Mouse (Mus musculus): ENCODE results near the gene Olfr765. TPM values are rescaled to one million over a fixed set of nuclear protein-coding genes. Genes with fewer than 3 reads are reported as not detected.
"Not testable (repeated sequence)": the region's sequence is repeated elsewhere in the genome, so short reads cannot be mapped to it uniquely, and the experiment has no call there.

Gene Olfr765
- not detected in 2 replicates for polyA plus RNA-seq (2012; rRNA removed)

- not testable (repeated sequence) for DNase-seq (ENCODE audit: low read depth, low spot score)
Measured at GRCm38 (mm10) chr10:129049898-129050297, at the start of gene Olfr765. Olfr765 (minus strand) TSS chr10:129049998.

- WGBS: 64% methylated on average over 1 of the region's 1 CpGs
- DNase-seq (ENCODE audit: low read depth, low spot score): no peak
Measured at GRCm38 (mm10) chr10:129099275-129099674, 49.5 kb upstream of the Olfr765 start, which contains the start of gene Olfr768. Olfr768 (minus strand) TSS chr10:129099375.

GRCm38 (mm10) chr10:129082810-129083209 is 33.0 kb upstream of the Olfr765 start, which contains the start of gene Olfr767:
Olfr767 (minus strand) TSS chr10:129082910.
- not testable (repeated sequence) for DNase-seq (ENCODE audit: low read depth, low spot score)

GRCm38 (mm10) chr10:129068877-129069276 is 19.1 kb upstream of the Olfr765 start, which contains the start of gene Olfr766-ps1:
Olfr766-ps1 (minus strand) TSS chr10:129068977.
- 80% methylated on average over 2 of the region's 2 CpGs for WGBS
- DNase-seq (ENCODE audit: low read depth, low spot score): no peak

GRCm38 (mm10) chr10:129039796-129040195 is 10.0 kb downstream of the Olfr765 start, which contains the start of gene Olfr764-ps1:
Olfr764-ps1 (minus strand) TSS chr10:129039896.
- WGBS: 73% methylated on average over 3 of the region's 3 CpGs
- no peak for DNase-seq (ENCODE audit: low read depth, low spot score)

GRCm38 (mm10) chr10:129028343-129028742 is 21.5 kb downstream of the Olfr765 start:
- no peak for DNase-seq (ENCODE audit: low read depth, low spot score)
- 70% methylated on average over 2 of the region's 2 CpGs for WGBS

GRCm38 (mm10) chr10:129026018-129026662 is 23.7 kb downstream of the Olfr765 start:
- DNase-seq (ENCODE audit: low read depth, low spot score): peak; percentile 14
- 65% methylated on average over 3 of the region's 3 CpGs for WGBS

- DNase-seq (ENCODE audit: low read depth, low spot score): no peak
Measured at GRCm38 (mm10) chr10:129023319-129023718, 26.5 kb downstream of the Olfr765 start.

GRCm38 (mm10) chr10:129014477-129014876 is 35.3 kb downstream of the Olfr765 start:
- no peak for DNase-seq (ENCODE audit: low read depth, low spot score)

- WGBS: 36% methylated on average over 2 of the region's 5 CpGs
- not testable (repeated sequence) for DNase-seq (ENCODE audit: low read depth, low spot score)
Measured at GRCm38 (mm10) chr10:129011511-129011910, 38.3 kb downstream of the Olfr765 start.

- no peak for DNase-seq (ENCODE audit: low read depth, low spot score)
- 58% methylated on average over 2 of the region's 2 CpGs for WGBS
Measured at GRCm38 (mm10) chr10:129010288-129010841, 39.4 kb downstream of the Olfr765 start, which contains the start of gene Olfr763. Olfr763 (plus strand) TSS chr10:129010791.

- DNase-seq (ENCODE audit: low read depth, low spot score): no peak
- 72% methylated on average over 14 of the region's 14 CpGs for WGBS
Measured at GRCm38 (mm10) chr10:129004032-129004920, 45.5 kb downstream of the Olfr765 start.

- no peak for DNase-seq (ENCODE audit: low read depth, low spot score)
- WGBS: 65% methylated on average over 4 of the region's 4 CpGs
Measured at GRCm38 (mm10) chr10:128996523-128997040, 53.2 kb downstream of the Olfr765 start.

GRCm38 (mm10) chr10:128995796-128996195 is 54.0 kb downstream of the Olfr765 start:
- no peak for DNase-seq (ENCODE audit: low read depth, low spot score)
- 88% methylated on average over 1 of the region's 1 CpGs for WGBS

Other genes with a start within 250 kb of the Olfr765 start
- 17.7 and 18.7 TPM in 2 replicates for gene Dnajc14, start 245.9 kb downstream of the Olfr765 start, polyA plus RNA-seq (2012; rRNA removed)
- 8.6 and 9.2 TPM in 2 replicates for gene Tmem198b, start 245.6 kb downstream of the Olfr765 start, polyA plus RNA-seq (2012; rRNA removed)
- gene Sarnp, start 232.7 kb downstream of the Olfr765 start, polyA plus RNA-seq (2012; rRNA removed): 6.2 and 6.4 TPM in 2 replicates
- 135 and 144 TPM in 2 replicates for gene Ormdl2, start 228.4 kb downstream of the Olfr765 start, polyA plus RNA-seq (2012; rRNA removed)
- 0.98 and 1.2 TPM in 2 replicates for gene Gdf11, start 158.3 kb downstream of the Olfr765 start, polyA plus RNA-seq (2012; rRNA removed)
- gene Cd63, start 149.0 kb downstream of the Olfr765 start, polyA plus RNA-seq (2012; rRNA removed): 130 and 137 TPM in 2 replicates
- 19.0 and 19.3 TPM in 2 replicates for gene Rdh5, start 127.1 kb downstream of the Olfr765 start, polyA plus RNA-seq (2012; rRNA removed)
- 126 and 147 TPM in 2 replicates for gene Bloc1s1, start 126.0 kb downstream of the Olfr765 start, polyA plus RNA-seq (2012; rRNA removed)
- gene Itga7, start 116.2 kb downstream of the Olfr765 start, polyA plus RNA-seq (2012; rRNA removed): 12.6 and 12.9 TPM in 2 replicates
- 34.5 and 82.9 TPM in 2 replicates for gene Mettl7b, start 89.0 kb downstream of the Olfr765 start, polyA plus RNA-seq (2012; rRNA removed)
- not detected in 2 replicates for gene Olfr9, start 60.6 kb downstream of the Olfr765 start, polyA plus RNA-seq (2012; rRNA removed)
- gene Olfr763, start 39.2 kb downstream of the Olfr765 start, polyA plus RNA-seq (2012; rRNA removed): not detected in 2 replicates
- not detected in 2 replicates for gene Olfr764-ps1, start 10.1 kb downstream of the Olfr765 start, polyA plus RNA-seq (2012; rRNA removed)
- gene Olfr766-ps1, start 19.0 kb upstream of the Olfr765 start, polyA plus RNA-seq (2012; rRNA removed): not detected in 2 replicates
- not detected in 2 replicates for gene Olfr767, start 32.9 kb upstream of the Olfr765 start, polyA plus RNA-seq (2012; rRNA removed)
- not detected in 2 replicates for gene Olfr768, start 49.4 kb upstream of the Olfr765 start, polyA plus RNA-seq (2012; rRNA removed)
- gene Olfr769, start 67.9 kb upstream of the Olfr765 start, polyA plus RNA-seq (2012; rRNA removed): not detected in 2 replicates
- not detected in 2 replicates for gene Olfr770, start 89.0 kb upstream of the Olfr765 start, polyA plus RNA-seq (2012; rRNA removed)
- not detected in 2 replicates for gene Olfr771, start 114.8 kb upstream of the Olfr765 start, polyA plus RNA-seq (2012; rRNA removed)
- not detected in 2 replicates for gene Olfr772, start 127.9 kb upstream of the Olfr765 start, polyA plus RNA-seq (2012; rRNA removed)
- not detected in 2 replicates for gene Olfr773, start 137.4 kb upstream of the Olfr765 start, polyA plus RNA-seq (2012; rRNA removed)
- not detected in 2 replicates for gene Olfr774, start 186.2 kb upstream of the Olfr765 start, polyA plus RNA-seq (2012; rRNA removed)
- not detected in 2 replicates for gene Olfr775, start 198.4 kb upstream of the Olfr765 start, polyA plus RNA-seq (2012; rRNA removed)
- not detected in 2 replicates for gene Olfr776, start 209.1 kb upstream of the Olfr765 start, polyA plus RNA-seq (2012; rRNA removed)
- gene Olfr777, start 221.5 kb upstream of the Olfr765 start, polyA plus RNA-seq (2012; rRNA removed): not detected in 2 replicates

Data from large intestine, adult 2 months (tissue).